Mouse (Mus musculus) lung, postnatal 0 days (tissue): ENCODE results near the gene Uqcc1.

Source experiments
- CTCF ChIP-seq: IDR thresholded peaks from 2 replicates; pipeline ENCODE4 v1.5.1; 2016; ENCODE audit warnings: antibody characterized with exemption, mild to moderate bottlenecking
- EP300 ChIP-seq: IDR thresholded peaks from 2 replicates; pipeline ENCODE4 v1.6.1; 2016; ENCODE audit warnings: antibody characterized with exemption, mild to moderate bottlenecking, control low read depth

- TF ChIP-seq CTCF (no peak), EP300 (no peak)
Observed at GRCm38 (mm10) chr2:155869772-155870171, 60.3 kb downstream of the Uqcc1 start.
